Mouse (Mus musculus): ENCODE results near the gene Tmem198b.

GRCm38 (mm10) chr10:128843260-128843659, 39.1 kb upstream of the Tmem198b start:
- TF ChIP-seq CTCF (IDR thresholded peaks at IDR 0.05; ENCODE audit: extremely low read depth, insufficient read depth, insufficient read length, insufficient replicate concordance) (no peak), POLR2A (IDR thresholded peaks at IDR 0.05; ENCODE audit: low read depth, low read length) (no peak)
